Mouse (Mus musculus): ENCODE data around the gene Zp3. TPM values are rescaled to one million over a fixed set of nuclear protein-coding genes. Genes with fewer than 3 reads are reported as not detected.

Gene Zp3
- total RNA-seq, 2 experiments from 2014 or later, result not detected

DNA sequence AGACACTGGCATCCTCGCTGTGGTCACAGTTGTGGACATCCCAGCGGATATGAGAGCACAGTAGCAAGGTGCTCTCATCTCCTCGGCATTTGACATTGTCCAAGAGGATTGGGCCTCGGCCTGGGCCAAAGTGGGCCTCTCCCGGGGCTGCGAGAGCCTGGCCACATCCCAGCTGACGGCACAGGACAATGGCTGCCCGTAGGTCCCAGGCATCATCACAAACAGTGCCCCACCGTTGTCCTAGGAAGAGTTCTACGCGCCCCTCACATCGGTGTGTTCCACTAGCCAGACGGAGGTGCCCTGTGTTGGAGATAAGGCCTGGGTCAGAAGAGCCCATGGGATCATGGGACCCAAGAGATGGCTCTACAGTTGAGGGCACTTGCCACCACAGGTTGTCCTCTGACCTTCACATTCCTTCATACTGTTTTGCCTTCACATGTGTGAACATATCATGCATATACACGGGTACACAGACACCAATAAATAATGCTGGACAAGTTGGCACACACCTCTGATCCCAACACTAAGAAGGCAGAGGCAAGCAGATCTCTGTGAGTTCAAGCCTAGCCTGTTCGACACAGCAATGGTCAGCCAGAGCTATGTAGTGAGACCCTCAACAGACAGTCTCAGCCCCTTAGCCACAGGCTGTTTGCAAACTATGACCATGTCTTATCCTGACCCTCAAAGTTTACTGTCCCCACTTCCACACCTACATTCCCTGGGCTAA lies 18.8 kb upstream of the Zp3 start:
- no peak for DNase-seq (ENCODE audit: low spot score in 2 of 2)

DNA sequence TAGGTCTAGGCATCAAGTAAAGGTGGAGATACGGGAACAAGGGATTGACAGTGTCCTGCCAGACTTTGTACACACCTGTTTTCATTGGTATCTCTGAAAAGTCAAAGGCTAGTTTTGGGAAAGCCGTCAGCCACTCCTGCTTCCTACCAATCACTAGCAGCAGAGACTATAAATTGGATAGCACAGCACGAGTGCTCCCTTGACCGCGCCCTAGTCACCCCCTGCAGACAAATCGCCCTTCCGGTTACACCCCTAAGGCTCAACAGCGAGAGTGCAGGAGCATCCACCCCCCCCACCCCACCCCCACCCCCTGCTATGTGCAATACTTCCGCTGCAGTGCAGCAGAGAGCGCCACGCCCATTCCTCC lies 17.8 kb upstream of the Zp3 start:
- DNase-seq (ENCODE audit: low spot score in 2 of 2), result no peak

DNA sequence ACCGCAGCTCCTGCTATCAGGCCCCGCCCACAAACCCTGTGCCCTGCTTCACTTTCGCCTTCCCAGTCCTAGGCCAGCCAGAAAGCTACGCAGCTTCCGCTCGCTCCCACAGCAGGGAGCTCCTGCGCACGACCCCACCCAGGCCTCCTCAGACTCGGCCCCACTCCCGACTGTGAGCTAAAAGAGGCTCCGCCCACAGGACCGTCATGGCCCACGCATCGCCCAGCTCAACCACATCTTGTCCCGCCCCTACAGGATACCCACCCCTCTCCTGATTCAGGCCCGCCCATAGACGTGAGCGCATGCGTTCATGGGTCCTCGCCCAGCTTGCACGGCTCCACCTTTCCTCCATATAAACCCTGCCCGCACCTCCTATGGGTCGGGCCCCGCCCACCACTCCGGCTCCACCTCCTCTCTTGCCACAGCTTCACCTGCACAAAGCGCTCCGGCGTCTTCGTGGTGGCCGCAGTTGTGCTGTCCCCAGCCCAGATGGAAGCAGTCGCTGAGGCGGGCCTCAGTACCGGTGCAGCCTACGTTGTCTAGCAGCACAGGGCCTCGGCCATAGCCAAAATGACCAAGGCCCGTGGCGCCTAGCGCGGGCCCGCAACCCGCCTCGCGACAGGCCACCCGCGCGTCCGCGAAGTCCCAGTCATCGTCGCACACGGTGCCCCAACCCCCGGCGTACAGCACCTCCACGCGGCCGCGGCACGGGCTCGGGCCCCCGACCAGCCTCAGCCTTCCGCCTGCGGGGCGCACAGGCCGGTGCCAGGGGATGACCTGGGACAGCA lies 17.2 kb upstream of the Zp3 start:
- DNase-seq (ENCODE audit: low spot score in 2 of 2), result peak; percentile 93 to 95

DNA sequence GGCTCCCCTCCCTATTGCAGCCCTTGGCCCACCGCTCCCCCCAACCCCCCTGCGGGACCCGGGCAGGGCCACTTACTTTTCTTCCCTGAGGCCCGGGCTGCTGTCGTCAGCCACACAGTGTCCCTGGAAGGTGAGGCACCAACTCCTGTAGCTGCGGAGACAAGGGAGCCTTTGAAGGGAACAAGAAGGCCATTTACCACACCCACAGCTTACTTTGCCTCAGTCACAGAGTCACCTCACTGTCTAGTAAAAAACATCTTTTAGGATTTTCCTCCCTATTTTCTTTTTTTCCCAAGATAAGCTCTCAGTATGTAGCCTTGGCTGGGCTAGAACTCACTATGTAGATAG lies 16.6 kb upstream of the Zp3 start:
- no peak for DNase-seq (ENCODE audit: low spot score in 2 of 2)

DNA sequence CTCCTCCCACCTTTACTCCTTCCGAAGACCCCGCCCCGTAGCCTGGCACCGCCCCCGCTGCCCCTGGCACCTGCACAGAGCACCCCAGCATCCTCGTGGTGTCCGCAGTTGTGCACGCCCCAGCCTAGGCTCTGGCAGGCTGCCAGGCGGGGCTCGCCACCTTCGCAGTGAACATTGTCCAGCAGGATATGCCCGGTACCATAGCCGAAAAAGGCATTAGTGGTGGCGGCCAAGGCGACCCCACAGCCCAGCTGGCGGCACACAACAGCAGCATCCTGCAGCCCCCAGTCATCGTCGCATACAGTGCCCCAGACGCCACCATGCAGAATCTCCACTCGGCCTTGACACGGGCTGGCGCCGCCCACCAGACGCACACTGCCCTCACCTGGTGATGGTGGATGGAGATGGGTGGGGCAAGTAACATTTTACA lies 14.4 kb upstream of the Zp3 start:
- DNase-seq (ENCODE audit: low spot score in 2 of 2), result peak in 1 of 2 experiments; percentile 18

DNA sequence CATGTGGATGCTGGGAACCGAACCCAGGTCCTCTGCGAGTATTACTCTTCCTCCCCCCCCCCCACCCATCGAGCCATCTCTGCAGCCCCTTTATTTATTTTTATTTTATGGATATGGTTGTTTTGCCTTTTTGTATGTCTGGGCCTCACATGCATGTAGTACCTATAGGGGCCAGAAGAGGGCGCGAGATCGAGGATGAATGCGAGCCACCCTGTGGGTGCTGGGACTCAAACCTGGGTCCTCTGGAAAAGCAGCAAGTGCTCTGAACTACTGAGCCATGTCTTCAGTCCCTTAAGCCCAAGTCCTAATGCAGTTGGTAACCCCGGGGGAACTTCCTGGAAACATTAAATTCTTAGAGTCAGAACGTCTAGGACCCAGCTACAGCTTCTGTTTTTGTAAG lies 13.0 kb upstream of the Zp3 start:
- DNase-seq (ENCODE audit: low spot score in 2 of 2), result no peak

DNA sequence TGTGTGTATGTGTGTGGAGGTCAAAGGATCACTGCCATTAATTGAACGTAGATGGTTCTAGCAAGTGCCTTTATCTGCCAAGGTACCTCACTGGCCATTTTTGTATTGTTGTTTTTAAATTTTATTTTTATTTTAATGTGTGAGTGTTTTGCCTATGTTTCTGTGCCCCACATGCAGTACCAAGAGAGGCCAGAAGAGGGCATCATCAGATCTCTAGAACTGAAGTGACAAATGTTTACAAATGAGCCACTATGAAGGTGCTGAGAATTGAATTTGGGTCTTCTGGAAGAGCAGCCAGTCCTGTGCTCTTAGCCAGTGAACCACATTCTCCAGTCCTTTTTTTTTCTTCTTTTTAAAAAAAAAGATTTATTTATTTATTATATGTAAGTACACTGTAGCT lies 11.1 kb upstream of the Zp3 start:
- peak; percentile 59 for DNase-seq (ENCODE audit: low spot score in 2 of 2)

DNA sequence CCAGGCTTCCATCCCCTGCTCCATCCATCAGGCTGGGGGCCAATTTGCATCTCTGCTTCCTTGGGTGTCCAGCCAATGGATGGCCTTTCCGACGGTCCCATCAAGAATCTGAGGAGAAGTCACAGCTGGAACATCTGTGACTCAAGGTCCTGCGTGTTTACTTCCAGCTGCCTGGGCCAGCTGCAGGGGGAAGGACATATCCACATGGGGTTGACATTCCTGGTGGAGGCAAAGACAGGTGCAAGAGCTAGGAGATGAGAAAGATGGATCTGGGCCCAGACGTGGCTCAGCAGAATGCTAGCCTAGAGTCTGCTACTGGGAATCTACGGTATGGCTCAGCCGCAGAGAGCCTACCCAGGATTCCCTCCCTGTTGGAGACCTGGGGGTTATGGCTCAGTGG lies 9.7 kb upstream of the Zp3 start:
- DNase-seq (ENCODE audit: low spot score in 2 of 2), result no peak

DNA sequence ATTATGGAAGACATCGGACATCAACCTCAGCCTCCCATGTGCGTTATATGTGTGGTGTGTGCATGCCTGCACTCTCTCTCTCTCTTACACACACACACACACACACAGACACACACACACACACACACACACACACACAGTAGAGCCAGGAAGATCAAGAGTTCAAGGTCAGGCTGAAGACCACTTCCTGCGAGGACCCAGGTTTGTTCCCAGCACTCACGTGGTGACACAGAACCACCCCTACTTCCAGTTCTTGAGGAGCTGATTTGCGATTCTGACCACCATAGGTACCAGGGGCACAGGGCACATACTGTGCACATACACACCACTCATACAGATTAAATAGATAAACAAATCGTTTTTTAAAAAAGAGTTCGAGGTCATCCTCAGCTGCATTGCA lies 8.0 kb upstream of the Zp3 start:
- no peak for DNase-seq (ENCODE audit: low spot score in 2 of 2)

DNA sequence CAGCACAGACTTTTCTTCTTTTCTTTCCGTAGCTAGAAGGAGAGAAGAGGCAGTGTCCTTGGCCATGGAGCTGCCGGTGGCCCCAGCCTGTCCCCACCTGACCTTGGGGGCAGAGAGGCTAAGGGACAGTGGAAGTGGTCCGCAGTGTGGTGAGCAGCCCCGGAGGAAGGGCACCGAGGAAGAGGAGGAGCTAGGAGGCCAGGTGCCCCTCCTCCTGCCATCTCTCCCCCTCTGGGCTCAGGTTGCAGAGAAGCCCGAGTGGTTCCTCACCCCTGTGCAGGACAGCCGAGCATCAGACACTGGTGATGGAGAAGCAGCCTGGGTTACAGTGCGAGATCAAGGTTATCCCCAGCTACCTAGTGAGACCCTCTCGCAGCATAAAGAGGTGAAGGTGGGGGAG lies 5.5 kb upstream of the Zp3 start, which contains the start of gene Ssc4d:
Gene Ssc4d, minus strand, starts transcription at position 167 of the 400 bp plus-strand sequence.
- no peak for DNase-seq (ENCODE audit: low spot score in 2 of 2)

DNA sequence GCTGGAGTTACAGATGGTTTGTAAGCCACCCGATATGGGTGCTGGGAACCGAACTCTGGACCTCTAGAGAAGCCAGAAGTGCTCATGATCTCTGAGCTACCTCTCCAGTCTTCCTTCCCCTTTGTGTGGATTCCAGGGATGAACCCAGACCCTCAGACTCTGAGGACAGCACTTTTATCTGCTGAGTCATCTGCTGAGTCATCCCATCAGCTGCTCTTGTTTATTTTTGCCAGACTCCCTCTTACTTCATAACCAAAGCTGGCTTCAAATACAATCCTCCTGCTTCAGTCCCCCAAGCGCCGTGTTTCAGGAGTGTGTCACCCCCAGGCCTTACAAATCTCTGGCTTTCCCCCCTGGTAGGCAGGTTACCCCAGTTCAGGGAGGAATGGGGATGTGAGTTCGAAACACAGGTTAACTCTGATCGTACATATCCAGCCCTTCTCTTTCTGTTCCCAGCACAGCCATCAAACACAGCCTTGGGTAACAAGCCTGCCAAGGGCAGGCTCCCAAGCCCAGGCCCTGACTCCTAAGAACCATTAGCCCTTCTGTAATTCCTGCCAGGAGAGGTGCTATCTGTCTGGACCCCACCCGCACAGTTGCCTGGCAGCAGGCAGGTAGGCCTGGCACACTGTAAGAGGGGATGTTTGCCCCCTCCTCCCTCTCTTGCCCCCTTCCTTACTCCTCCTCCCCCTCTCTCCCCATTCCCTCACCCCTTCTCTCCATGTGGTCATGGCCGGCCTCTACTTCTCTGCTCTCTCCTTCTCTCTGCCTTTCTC lies 3.8 kb upstream of the Zp3 start:
- DNase-seq (ENCODE audit: low spot score in 2 of 2), result no peak

DNA sequence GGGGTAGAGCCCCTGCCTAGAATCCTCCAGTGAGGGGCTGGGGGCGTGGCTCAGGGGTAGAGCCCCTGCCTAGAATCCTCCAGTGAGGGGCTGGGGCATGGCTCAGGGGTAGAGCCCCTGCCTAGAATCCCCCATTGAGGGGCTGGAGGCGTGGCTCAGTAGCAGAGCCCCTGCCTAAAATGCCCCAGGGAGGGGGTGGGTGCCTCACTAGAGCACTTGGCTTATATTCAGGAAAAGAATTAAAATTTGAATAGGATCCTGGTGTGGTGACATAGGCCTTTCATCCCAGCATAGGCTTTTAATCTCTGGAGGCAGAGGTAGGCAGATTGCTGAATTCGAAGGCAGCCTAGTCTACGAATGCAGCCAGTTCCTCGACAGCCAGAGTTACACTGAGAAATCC lies 518 bp upstream of the Zp3 start:
- no peak for DNase-seq (ENCODE audit: low spot score in 2 of 2)

DNA sequence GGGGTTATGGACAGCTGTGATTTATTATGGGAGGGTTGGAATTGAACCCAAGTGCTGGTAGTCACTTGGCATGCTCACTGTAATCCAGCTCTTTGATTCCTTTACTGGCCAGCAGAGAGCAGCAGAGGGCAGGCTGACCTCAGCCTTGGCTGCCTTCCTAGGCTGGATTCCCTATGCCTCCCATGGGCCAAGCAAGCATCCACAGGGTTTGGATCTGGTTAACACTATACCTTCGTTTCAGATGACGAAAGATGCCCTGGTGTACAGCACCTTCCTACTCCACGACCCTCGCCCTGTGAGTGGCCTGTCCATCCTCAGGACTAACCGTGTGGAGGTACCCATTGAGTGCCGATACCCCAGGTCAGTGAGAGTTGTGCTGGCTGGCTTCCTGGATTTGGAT lies 2.5 kb downstream of the Zp3 start:
- peak; percentile 59 to 68 for DNase-seq (ENCODE audit: low spot score in 2 of 2)

DNA sequence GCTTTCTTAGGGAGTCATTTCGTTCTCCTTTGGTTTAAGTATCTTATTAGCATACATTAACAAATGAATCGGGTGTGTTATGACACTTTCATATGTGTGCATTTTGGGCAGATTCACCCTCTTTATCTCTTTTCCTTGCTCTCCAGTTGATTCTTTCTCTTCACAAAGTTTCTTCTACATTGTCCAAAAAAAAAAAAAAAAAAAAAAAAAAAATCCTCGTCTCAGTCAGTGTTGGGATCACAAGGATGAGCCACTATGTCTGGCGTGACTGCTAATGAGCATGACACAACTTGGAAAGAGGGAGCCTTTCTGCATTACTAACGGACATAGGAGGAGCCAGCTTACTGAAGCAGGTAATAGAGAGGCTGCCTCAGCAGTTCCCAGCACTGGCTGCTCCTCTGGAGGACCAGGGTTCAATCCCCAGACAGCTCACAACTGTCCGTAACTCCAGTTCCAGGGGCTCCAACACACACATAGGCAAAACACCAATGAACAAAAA lies 4.7 kb downstream of the Zp3 start:
- DNase-seq (ENCODE audit: low spot score in 2 of 2), result no peak

DNA sequence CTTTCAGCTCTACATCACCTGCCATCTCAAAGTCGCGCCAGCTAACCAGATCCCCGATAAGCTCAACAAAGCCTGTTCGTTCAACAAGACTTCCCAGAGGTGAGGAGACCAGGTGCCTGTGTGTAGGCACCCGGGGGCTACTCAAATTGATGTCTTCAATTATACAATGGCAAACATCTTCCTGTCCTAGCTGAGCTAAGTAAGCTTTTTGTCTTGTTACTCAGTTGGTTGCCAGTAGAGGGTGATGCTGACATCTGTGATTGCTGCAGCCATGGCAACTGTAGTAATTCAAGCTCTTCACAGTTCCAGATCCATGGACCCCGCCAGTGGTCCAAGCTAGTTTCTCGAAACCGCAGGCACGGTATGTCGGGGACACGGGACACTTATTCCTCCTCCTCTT lies 7.3 kb downstream of the Zp3 start:
- peak in 1 of 2 experiments; percentile 33 for DNase-seq (ENCODE audit: low spot score in 2 of 2)

DNA sequence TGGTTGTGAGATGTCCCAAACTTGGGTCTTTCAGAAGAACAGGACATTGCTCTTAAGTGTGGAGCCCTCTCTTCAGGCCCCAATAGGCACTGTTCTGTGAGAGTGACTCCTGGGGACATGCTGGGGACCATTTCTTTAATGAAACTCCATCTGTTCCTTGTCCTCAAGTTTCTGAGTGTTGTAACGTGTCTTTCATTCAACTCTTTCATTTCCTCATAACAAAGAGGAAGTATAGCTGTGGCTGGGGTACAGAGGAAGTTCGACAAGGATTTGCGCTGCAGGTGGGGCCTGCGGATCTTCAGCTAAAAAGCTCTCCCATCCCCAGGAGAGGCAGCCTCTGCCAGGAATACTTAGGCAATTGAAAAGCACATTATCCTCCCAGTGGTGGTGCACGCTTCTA lies 10.7 kb downstream of the Zp3 start:
- DNase-seq (ENCODE audit: low spot score in 2 of 2), result no peak

DNA sequence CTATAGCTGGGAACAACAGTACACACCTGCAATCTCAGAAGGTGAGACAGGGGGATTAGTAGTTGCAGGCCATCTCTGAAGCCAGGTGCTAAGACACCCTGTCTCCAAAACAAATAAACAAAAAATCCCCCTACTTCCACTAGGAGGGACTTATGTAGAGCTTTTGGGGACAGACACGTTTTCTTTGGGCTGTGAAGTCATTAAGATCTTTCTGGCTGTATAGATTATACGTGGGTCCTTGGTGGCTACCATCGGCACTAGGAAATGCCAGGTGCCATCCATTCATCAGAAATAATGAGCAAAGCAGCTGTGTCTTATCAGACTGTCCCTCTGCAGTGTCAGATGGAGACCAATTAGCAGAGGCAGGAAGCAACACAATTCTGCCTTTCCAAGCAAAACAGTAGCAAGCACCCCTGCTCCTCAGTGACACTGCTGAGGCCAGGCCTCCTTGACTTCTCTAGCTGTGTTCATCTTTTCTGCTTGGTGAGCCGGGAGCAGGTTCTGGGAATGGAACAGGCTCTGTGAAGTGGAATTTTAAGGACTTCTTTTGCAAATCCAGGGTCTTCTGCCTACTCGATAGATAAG lies 13.6 kb downstream of the Zp3 start:
- no peak for DNase-seq (ENCODE audit: low spot score in 2 of 2)

DNA sequence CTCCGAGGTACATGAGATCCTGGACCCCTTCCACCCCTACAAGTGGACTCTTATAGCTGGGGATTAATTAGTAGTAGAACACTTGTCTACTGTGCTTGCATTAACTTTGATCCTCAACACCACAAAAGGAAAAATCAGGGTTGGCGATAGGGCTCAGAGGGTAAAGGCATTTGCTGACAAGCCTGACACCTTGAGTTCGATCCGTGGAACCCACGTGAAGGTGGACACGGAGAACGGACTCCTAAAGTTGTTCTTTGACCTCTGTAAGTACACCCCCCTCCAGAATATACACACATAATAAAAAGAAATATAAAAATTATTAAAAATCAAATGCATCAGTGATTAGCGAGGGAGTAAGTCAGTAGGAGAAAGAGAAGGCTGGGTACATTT lies 14.4 kb downstream of the Zp3 start:
- DNase-seq (ENCODE audit: low spot score in 2 of 2), result no peak

DNA sequence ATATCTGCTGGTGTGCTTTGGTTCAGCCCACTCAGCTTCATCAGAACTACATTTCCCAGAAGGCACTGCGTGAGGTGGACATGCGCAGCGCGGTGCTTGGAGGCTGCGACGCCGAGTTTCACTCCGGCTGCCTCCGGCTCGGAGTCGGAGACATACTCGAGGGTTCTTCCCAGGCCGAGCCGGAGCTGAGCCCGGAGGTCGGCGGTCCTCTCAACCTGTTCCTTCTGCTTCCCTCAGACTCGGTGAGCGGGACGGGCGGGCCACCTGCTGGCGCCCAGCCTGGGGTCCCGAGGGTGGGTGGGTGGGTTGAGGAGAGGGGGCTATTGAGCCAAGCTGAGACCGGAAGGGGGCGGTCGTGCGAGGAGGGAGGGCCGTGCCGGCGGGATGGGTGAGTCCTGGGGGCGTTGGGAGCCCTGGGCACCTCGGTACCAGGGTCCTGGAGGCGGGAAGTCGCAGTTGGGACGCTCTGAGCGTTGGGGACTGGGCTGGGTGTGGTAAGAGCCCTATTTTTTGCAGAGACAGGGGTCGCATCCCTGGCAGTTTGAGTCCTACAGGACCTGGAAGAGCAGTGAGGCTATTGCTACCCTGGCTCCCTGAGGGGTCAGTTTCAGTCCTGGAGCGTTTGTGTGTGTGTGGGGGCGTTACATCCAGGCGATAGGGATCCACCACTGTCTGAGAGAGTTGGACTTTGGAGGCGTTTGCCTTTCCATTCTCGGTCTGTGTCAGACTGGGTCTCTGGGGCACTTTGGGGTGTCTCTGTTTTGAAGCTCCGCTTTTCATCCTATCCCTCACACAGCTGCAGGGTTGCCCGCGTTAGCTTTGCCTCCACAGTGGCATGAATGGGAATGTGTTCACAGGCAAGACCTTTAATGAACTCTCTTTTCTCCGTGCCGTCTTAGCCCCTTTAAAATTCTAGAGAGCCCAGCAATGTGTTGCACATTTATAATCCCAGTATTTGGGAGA lies 15.1 kb downstream of the Zp3 start, which contains the start of gene Dtx2:
Gene Dtx2, plus strand, starts transcription at position 76 of the 963 bp plus-strand sequence.
- peak; percentile 89 to 92 for DNase-seq (ENCODE audit: low spot score in 2 of 2)

DNA sequence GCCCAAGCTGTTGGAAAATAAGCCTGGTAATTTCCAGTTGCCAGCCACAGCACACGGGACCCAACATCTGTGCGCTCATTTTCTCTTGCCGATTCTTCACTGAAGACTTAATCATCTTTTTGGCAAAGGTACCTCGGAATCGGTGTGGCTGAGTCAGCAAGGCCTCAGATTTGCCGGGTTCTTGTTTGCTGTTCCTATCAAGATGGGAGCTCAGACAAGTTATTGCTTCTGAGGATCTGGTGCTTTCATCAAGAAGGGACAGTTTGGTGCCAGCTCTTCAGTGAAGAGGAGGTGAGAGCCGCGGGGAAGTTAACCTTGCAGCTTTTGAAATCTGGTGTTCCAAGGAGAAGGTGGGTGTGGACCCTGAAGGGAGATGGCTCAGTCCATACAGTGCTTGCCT lies 16.3 kb downstream of the Zp3 start:
- DNase-seq (ENCODE audit: low spot score in 2 of 2), result no peak
